Mouse (Mus musculus): ENCODE measurements around the gene Pyroxd2. TPM values are rescaled to one million over a fixed set of nuclear protein-coding genes. Genes with fewer than 3 reads are reported as not detected.

The Pyroxd2 gene
- polyA plus RNA-seq, 1 experiment from 2014 or later, result 1.5 TPM

GRCm38 (mm10) chr19:42745084-42745868 is 7.3 kb downstream of the Pyroxd2 start:
- H3K9me3 ChIP-seq (replicated peaks), result no peaks in the 10 kb centered on the region
- no peaks in the 10 kb centered on the region for H3K36me3 ChIP-seq
- H3K4me3 ChIP-seq (replicated peaks), result no peak overlapping the region
- WGBS (ENCODE audit: insufficient replicate concordance), result 27% methylated on average over 9 of the region's 9 CpGs
- no peaks in the 10 kb centered on the region for H3K27me3 ChIP-seq
- DNase-seq (no peak), ATAC-seq (ENCODE audit: low read depth) (peak; percentile 38)
- H3K9ac ChIP-seq, result peak overlapping the region; percentile 15; the same call in 1 of the 2 replicates
- peak overlapping the region; percentile 44 for H3K4me2 ChIP-seq
- H3K4me1 ChIP-seq (replicated peaks), result peaks cover 48% of the 10 kb centered on the region
- H3K27ac ChIP-seq, result peak overlapping the region; percentile 47; the same call in 1 of the 2 replicates

DNA sequence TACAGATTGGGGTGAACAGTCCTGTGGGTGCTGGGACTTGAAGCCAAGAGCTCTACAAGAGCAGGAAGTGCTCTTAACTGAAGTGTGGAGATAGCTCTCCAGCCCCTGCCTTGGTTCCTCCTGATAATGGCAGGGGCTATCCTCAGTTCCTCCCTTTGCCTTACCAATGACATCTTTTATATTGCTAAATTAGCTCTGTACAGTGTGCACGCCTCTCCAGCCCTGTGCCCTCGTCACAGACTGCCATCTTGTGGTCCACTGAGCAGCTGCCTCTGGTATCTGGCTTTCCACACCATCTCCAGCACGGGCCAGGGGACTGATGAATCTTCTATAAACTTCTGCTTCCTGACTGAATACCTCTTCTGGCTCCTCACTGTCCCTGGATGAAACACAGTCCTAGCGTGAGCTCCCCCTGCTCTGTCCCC is 8.4 kb downstream of the Pyroxd2 start:
- Histone ChIP-seq H3K4me2 (peak overlapping the region; percentile 44), H3K4me1 (replicated peaks) (peaks cover 48% of the 10 kb centered on the region), H3K36me3 (no peaks in the 10 kb centered on the region), H3K27me3 (no peaks in the 10 kb centered on the region), H3K4me3 (replicated peaks) (no peak overlapping the region), H3K27ac (peak overlapping the region; percentile 9), H3K9ac (0 out of 2 replicates have a peak overlapping the region, but pooled peaks have one; percentile 12), H3K9me3 (replicated peaks) (no peaks in the 10 kb centered on the region)
- 6% methylated on average over 4 of the region's 4 CpGs for WGBS (ENCODE audit: insufficient replicate concordance)
- DNase-seq (peak; percentile 13), ATAC-seq (ENCODE audit: low read depth) (peak; percentile 79)

DNA sequence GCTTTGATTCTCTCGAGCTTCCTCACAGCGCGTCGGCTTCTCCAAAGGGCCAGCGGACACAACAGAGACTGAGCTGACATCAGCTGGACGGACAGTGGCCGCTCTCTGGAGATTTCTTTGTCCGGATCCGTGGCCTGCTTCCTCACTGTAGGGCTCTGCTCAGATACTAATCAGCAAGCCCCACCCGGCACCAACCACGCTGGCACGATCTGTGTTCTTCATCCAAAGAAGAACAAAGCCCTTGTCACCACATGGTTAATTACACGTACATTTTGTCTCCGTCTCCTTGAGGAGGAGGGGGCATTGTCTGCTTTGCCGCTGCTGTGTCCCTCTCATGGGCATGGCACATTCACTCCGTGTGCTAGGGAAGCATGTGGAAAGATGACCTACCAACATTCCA is 9.3 kb downstream of the Pyroxd2 start:
- DNase-seq (no peak), ATAC-seq (ENCODE audit: low read depth) (no peak)
- H3K9ac ChIP-seq, result no peak overlapping the region
- 37% methylated on average over 16 of the region's 16 CpGs for WGBS (ENCODE audit: insufficient replicate concordance)
- no peaks in the 10 kb centered on the region for H3K27me3 ChIP-seq
- H3K36me3 ChIP-seq, result no peaks in the 10 kb centered on the region
- no peaks in the 10 kb centered on the region for H3K9me3 ChIP-seq (replicated peaks)
- H3K4me1 ChIP-seq (replicated peaks), result peaks cover 48% of the 10 kb centered on the region
- H3K4me3 ChIP-seq (replicated peaks), result no peak overlapping the region
- no peak overlapping the region for H3K27ac ChIP-seq
- H3K4me2 ChIP-seq, result no peak overlapping the region

DNA sequence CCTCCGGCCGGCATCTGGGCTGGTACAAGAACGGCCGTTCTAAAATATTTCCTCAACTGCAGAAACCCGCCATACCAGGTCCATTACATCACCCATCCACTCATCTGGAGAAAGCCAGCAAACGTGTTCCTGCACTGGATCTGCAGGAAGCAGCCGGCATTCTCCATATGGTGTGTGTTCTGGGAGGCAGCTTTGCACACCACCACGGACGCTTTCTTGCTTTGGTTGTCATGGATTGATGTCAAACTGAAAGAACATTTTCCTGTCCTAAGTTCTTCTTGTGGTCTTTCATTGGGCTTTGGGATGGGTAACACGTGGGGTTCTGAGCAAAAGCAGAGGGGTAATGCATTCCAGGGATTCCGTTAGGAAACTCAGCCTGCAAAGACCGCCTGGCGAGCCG is 10.7 kb downstream of the Pyroxd2 start:
- H3K36me3 ChIP-seq, result no peaks in the 10 kb centered on the region
- no peak for ATAC-seq (ENCODE audit: low read depth)
- no peak for DNase-seq
- no peak overlapping the region for H3K9ac ChIP-seq
- no peaks in the 10 kb centered on the region for H3K27me3 ChIP-seq
- H3K4me1 ChIP-seq (replicated peaks), result peaks cover 48% of the 10 kb centered on the region
- no peak overlapping the region for H3K27ac ChIP-seq
- no peak overlapping the region for H3K4me3 ChIP-seq (replicated peaks)
- no peak overlapping the region for H3K4me2 ChIP-seq
- H3K9me3 ChIP-seq (replicated peaks), result no peaks in the 10 kb centered on the region
- 69% methylated on average over 14 of the region's 14 CpGs for WGBS (ENCODE audit: insufficient replicate concordance)

- no peaks in the 10 kb centered on the region for H3K9me3 ChIP-seq (replicated peaks)
- no peak overlapping the region for H3K9ac ChIP-seq
- ATAC-seq (ENCODE audit: low read depth) (no peak), DNase-seq (no peak)
- no peaks in the 10 kb centered on the region for H3K27me3 ChIP-seq
- no peak overlapping the region for H3K4me3 ChIP-seq (replicated peaks)
- H3K36me3 ChIP-seq, result no peaks in the 10 kb centered on the region
- WGBS (ENCODE audit: insufficient replicate concordance), result 57% methylated on average over 8 of the region's 8 CpGs
- no peak overlapping the region for H3K4me2 ChIP-seq
- H3K27ac ChIP-seq, result peak overlapping the region; percentile 21; the same call in 1 of the 2 replicates
- H3K4me1 ChIP-seq (replicated peaks), result peaks cover 34% of the 10 kb centered on the region
Observed at GRCm38 (mm10) chr19:42740163-42740899, 12.2 kb downstream of the Pyroxd2 start.

GRCm38 (mm10) chr19:42739734-42740133 is 12.8 kb downstream of the Pyroxd2 start:
- H3K27me3 ChIP-seq, result no peaks in the 10 kb centered on the region
- no peak overlapping the region for H3K27ac ChIP-seq
- no peak overlapping the region for H3K4me3 ChIP-seq (replicated peaks)
- DNase-seq, result no peak
- no peaks in the 10 kb centered on the region for H3K36me3 ChIP-seq
- no peak overlapping the region for H3K9ac ChIP-seq
- H3K4me2 ChIP-seq, result no peak overlapping the region
- H3K4me1 ChIP-seq (replicated peaks), result peaks cover 28% of the 10 kb centered on the region
- no peak for ATAC-seq (ENCODE audit: low read depth)
- 61% methylated on average over 6 of the region's 6 CpGs for WGBS (ENCODE audit: insufficient replicate concordance)
- no peaks in the 10 kb centered on the region for H3K9me3 ChIP-seq (replicated peaks)

GRCm38 (mm10) chr19:42737753-42738152 is 14.8 kb downstream of the Pyroxd2 start:
- H3K27me3 ChIP-seq, result no peaks in the 10 kb centered on the region
- ATAC-seq (ENCODE audit: low read depth) (no peak), DNase-seq (no peak)
- H3K9ac ChIP-seq, result no peak overlapping the region
- H3K27ac ChIP-seq, result no peak overlapping the region
- H3K4me3 ChIP-seq (replicated peaks), result no peak overlapping the region
- 45% methylated on average over 9 of the region's 9 CpGs for WGBS (ENCODE audit: insufficient replicate concordance)
- H3K4me2 ChIP-seq, result no peak overlapping the region
- H3K9me3 ChIP-seq (replicated peaks), result no peaks in the 10 kb centered on the region
- H3K4me1 ChIP-seq (replicated peaks), result peaks cover 22% of the 10 kb centered on the region
- H3K36me3 ChIP-seq, result no peaks in the 10 kb centered on the region

GRCm38 (mm10) chr19:42734982-42735381 is 17.6 kb downstream of the Pyroxd2 start:
- ATAC-seq (ENCODE audit: low read depth) (no peak), DNase-seq (no peak)
- 39% methylated on average over 5 of the region's 5 CpGs for WGBS (ENCODE audit: insufficient replicate concordance)
- Histone ChIP-seq H3K4me1 (replicated peaks) (peaks cover 17% of the 10 kb centered on the region), H3K27ac (no peak overlapping the region), H3K36me3 (no peaks in the 10 kb centered on the region), H3K27me3 (no peaks in the 10 kb centered on the region), H3K9me3 (replicated peaks) (no peaks in the 10 kb centered on the region), H3K9ac (no peak overlapping the region), H3K4me2 (no peak overlapping the region), H3K4me3 (replicated peaks) (no peak overlapping the region)

DNA sequence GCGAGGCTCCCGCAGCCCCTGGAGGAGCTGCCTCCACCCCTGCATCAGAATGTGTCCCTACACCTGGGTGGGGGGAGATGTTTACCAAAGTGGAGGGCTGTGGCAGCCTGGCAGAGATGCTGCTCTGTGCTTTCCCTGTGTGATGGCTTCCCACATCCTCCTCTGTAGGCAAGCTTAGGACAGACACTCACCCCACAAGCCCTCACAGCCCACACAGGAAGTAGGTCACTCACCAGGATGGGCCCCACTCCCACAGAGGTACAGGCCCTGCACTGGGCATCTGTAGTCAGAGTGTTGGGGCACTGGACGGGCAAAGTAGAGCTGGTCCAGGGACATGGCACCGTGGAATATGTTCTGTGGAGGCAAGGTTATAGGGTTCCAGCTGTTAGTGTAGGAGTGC is 25.2 kb downstream of the Pyroxd2 start:
- H3K4me1 ChIP-seq (replicated peaks), result peaks cover 5% of the 10 kb centered on the region
- no peak overlapping the region for H3K27ac ChIP-seq
- no peaks in the 10 kb centered on the region for H3K27me3 ChIP-seq
- no peaks in the 10 kb centered on the region for H3K9me3 ChIP-seq (replicated peaks)
- H3K36me3 ChIP-seq, result no peaks in the 10 kb centered on the region
- ATAC-seq (ENCODE audit: low read depth) (no peak), DNase-seq (no peak)
- WGBS (ENCODE audit: insufficient replicate concordance), result 67% methylated on average over 4 of the region's 4 CpGs
- no peak overlapping the region for H3K4me3 ChIP-seq (replicated peaks)
- no peak overlapping the region for H3K4me2 ChIP-seq
- no peak overlapping the region for H3K9ac ChIP-seq

GRCm38 (mm10) chr19:42726766-42727165 is 25.8 kb downstream of the Pyroxd2 start:
- no peak for ATAC-seq (ENCODE audit: low read depth)
- Histone ChIP-seq H3K4me3 (replicated peaks) (no peak overlapping the region), H3K36me3 (no peaks in the 10 kb centered on the region), H3K4me2 (no peak overlapping the region), H3K27ac (no peak overlapping the region), H3K9me3 (replicated peaks) (no peaks in the 10 kb centered on the region), H3K9ac (no peak overlapping the region), H3K27me3 (no peaks in the 10 kb centered on the region), H3K4me1 (replicated peaks) (peaks cover 9% of the 10 kb centered on the region)
- WGBS (ENCODE audit: insufficient replicate concordance), result 78% methylated on average over 10 of the region's 10 CpGs
- no peak for DNase-seq

DNA sequence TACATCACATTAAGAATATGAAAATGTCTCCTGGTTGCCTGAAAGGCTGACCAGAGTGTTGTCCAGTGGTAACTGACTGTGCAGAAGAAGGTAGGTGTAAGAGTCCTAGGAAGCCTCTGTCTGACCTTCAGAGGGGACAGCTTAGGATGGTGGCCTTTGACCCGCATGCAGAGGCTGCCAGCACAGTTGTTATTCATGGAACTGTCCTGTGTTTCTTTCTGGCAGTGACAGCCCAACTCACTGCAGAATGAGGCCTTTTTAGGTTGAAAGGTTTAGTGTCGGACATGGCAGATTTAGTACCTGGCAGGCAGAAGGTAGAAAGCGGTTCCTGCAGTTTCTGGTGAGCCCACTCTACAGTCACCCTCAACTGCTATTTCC is 26.6 kb downstream of the Pyroxd2 start:
- Histone ChIP-seq H3K36me3 (no peaks in the 10 kb centered on the region), H3K4me1 (replicated peaks) (peaks cover 9% of the 10 kb centered on the region), H3K4me2 (no peak overlapping the region), H3K9me3 (replicated peaks) (no peaks in the 10 kb centered on the region), H3K9ac (no peak overlapping the region), H3K27me3 (no peaks in the 10 kb centered on the region), H3K27ac (no peak overlapping the region), H3K4me3 (replicated peaks) (no peak overlapping the region)
- DNase-seq, result no peak
- 71% methylated on average over 3 of the region's 3 CpGs for WGBS (ENCODE audit: insufficient replicate concordance)
- no peak for ATAC-seq (ENCODE audit: low read depth)
